Mouse (Mus musculus): ENCODE measurements around the gene Arpp19.

Gene Arpp19

DNA sequence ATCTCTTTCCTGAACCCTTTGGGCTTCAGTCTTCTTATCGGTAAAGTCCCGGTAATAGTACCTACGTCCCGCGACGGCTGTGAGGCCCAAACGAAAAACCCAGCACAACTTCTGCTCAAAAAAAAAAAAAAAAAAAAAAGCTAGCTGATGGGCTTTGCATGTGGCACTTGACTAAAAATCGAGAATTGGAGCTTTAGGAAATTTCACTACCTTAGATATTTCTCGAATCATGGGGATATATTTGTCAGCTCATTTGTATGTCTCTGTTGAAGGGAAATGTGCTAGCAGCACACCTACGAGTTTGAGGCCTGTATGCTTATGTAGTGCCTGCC, 909 bp downstream of the Arpp19 start:
- no peak for DNase-seq (ENCODE audit: low spot score in 2 of 2)

DNA sequence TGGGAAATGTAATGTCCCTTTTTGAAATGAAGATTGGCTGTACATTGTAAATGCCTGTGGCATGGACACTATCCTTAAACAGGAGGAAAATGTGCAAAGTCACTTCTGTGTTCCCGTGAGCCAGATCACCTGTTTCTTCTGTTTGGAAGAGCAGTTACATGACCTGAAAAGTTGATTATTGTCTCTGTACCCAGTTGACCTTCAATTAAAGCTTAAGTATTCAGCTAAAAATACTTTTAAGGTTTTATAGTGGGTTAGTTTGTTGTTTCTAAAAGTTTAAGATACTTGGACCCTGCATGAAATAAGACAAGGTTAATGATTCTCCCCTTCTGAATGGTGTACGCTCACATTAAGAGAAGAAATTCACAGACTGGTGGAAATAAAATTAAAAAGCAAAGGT, 3.2 kb downstream of the Arpp19 start:
- no peak for DNase-seq (ENCODE audit: low spot score in 2 of 2)

DNA sequence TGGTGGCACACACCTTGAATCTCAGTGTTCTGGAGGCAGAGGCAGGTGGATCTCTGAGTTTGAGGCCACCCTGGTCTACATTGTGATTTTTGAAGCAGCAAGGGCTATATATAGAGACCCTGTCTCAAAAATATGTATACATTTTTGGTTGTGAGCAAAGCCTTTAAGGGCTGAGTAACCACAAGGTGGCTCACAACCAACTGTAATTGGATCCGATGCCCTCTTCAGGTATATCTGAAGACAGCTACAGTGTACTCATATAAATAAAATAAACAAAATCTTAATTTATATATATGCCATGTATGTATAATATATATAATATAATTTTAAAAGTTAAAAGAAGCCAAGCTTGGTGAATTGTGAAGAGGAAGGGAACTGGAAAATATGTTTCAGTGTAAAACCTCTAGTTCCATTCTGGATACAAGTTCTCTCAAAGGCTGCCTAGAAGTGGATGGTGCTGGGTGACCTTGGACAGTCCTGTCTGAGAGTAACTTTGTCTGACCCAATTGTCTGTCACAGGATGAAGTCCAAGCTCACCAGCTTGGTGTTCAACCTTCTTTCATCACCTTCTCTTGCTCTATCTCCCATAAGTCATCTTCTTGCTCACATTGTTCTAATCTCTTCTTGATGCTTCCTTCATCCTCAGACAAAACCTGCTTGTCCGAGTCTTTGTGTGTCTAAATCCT, 4.6 kb downstream of the Arpp19 start:
- DNase-seq (ENCODE audit: low spot score in 2 of 2): no peak

DNA sequence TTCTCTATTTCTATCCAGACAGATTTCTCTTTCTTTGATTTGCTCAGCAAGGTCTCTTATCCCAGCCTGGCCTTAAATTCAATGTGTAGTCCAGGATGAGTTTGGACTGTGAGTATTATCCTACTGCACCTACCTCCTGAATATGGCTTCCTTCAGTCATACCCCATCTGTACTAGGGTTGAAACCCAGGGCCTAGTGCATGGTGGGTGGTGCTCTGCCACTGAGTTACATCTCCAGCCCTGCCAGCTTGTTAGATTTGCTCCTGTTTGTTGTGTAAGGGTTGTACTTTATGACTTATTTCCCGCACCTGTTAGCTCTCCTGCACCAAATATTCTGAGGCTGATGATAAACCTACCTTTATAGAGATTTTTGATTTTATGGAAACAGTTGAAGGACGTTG, 5.8 kb downstream of the Arpp19 start:
- DNase-seq (ENCODE audit: low spot score in 2 of 2): no peak

DNA sequence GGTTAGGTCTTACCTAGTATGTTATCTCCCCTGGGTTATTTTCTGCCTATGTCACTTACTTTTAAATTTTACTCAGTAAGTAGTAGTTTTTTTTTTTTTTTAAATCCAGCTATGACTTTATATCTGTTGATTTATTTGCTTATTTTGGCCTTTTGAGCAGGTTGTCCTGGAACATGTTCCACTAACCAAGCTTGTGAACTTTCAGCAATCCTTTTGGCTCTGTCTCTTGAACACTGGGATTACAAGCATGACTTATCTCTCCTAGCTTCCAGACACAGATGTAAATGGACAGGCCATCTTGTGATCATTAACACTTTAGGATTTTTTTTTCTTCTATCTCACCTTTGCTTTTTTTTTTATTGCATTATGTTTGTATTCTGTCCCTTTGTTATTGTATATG, 9.7 kb downstream of the Arpp19 start:
- no peak for DNase-seq (ENCODE audit: low spot score in 2 of 2)

DNA sequence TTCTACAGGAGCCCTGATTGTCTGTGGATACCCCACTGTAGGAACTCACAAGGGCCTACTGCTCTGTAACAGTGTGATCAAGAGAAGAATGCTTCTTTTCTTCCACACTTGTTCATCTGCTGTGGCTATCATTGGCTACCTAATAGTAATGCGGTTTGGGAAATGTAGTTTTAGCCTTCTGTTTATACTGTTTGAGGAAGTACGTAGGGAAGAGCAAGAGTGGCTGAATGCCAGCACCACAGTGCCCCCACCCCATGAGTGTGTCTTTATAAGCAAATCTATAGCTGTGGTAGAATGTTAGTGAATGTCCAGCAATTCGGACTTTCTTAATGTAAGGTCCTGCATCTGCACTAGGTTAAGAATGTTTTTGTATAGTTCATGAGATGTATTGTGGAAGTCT, 11.7 kb downstream of the Arpp19 start:
- no peak for DNase-seq (ENCODE audit: low spot score in 2 of 2)

DNA sequence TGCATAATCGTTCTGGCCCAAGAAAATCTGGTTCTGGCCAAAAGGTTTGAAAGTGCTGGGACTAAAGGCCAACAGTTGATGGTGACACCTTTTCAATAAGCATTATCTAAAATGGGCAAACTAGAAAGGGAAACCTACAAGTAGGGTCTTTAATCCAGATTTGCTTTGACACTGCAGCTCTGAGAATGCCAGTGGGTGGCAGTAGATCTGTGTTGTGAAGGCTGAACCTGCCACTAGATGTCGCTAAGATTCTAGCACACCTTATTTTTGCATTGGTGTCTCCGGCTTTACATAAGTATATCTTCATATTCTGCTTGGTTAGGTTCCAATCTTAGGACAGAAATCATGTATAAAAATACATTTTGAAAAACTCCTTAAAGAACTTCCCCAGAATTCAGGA, 12.6 kb downstream of the Arpp19 start:
- DNase-seq (ENCODE audit: low spot score in 2 of 2): peak; percentile 44 to 69

DNA sequence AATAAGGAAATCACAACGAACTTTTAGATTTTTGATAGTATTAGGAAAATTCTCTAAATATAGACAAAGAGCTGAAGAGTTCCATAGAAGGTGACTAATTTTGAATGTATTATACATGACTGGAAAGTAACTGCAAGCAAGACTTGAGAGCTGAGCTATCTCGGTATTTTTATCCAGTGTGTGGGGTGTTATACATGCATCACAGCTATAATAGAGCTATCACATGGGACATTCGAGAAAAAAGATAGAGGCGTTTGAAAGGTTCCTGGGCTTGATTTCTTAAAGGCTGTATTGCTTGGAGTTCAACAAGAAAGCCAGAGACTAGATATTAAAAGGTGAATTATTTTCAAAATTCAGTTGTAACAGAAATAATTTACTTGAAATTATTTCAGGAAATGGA, 14.4 kb downstream of the Arpp19 start:
- no peak for DNase-seq (ENCODE audit: low spot score in 2 of 2)

DNA sequence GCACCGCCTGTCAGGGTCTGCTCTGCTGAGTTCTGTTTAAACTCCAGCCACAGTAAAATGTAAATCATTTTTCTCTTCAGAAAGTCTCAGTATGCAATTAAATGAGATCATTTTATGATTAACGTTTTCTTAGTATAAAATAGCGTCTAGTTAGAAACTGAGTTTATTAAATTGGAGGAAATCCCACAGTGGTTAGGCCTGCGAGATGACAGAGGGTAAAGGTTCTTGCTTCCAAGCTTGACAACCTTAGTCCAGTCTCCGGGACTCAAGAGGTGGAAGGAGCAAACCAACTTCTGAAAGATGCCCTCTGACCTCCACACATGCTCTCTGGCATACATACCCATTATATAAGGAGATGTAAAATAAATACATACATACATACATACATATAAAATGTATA, 17.6 kb downstream of the Arpp19 start:
- DNase-seq (ENCODE audit: low spot score in 2 of 2): no peak

DNA sequence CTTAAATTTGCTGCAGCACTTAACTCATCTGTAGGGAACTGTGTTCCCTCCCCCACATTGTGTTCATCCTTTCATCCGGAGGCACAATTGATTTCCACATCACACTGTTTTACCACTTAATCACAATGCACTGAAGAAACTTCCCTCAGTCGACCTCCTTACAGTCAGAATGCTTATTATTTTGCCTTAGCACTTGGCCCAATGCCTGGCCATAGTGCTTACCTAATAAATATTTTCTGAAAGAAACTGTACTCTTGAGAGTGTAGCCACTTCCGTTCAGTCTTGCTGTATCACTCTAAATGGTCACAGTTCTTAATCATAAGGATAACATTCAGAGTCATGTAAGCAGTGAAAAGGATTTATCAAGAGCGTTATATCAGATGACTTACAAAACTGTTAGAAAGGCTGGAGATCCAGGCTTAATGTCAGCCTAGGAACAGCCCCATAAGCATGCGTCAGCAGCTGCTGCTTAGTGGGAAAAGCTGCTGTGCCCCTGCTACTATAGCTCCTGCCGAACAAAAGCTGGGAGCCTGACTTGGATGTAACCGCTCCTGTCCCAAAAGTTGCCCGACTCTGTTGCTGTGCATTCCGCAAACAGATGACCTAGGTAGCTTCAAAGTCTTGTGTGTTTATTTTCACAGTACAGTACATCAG, 27.4 kb downstream of the Arpp19 start:
- DNase-seq (ENCODE audit: low spot score in 2 of 2): no peak

DNA sequence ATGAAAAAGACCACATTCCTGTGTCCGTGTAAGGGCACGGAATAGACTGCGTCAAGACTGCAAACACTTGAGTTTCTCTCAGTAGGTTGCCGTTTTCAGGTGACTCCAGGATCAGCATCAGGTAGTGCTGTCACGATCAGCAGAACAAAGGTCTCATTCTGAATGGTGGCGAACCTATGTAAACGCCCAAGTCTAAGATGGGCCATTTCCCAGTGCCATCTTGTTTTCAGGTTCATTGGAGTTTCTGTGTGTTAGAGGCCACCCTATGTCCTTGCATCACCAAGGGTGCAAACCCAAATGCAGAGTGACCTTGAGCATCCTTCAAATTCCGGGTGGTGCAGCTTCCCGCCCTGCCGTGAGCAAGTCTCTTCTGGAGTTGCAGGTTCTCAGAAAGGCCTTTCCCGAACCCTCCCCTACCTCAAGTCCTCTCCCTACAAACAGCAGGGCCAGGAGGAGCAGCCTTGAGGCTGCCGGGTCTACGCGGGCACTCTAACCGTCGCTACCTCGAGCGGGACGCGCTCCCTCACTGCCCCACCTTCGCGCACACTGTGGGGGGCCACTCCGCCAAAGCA, 33.1 kb downstream of the Arpp19 start, which contains the start of gene Myo5a:
Myo5a (plus strand) TSS at position 559 of the 572 bp plus-strand sequence.
- no peak for DNase-seq (ENCODE audit: low spot score in 2 of 2)

DNA sequence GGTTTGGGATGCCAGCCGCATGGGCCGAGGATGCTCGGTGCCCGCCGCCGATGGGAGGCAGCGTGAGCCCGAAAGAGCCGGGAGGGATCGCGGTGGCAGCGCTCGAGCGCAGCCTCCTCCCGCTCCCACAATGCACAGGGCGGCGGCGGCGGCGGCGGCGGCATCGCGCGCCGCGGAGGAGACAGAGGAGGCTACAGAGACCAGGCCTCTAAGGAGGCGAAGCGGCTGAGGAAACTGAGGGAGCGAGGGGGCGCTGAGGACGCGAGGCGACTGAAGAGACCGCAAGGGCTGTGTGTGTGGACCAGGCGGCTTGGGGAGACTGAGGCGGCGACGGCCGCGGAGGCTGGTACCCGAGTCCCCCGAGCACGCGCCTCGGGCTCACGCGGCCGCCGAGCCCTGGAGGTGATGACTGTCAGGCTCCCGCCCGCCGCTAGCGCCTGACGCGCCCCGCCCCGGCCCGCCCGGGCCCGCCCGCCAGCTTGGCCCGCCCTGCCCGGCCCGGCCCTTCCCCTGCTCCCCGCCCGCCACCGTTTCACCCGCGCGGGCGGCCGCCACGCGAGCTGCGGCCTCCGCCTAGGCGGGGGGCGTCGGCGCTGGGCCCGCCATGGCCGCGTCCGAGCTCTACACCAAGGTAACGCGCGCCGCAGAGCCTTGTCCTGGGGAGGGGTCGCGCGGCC, 33.8 kb downstream of the Arpp19 start:
- peak; percentile 52 to 73 for DNase-seq (ENCODE audit: low spot score in 2 of 2)

DNA sequence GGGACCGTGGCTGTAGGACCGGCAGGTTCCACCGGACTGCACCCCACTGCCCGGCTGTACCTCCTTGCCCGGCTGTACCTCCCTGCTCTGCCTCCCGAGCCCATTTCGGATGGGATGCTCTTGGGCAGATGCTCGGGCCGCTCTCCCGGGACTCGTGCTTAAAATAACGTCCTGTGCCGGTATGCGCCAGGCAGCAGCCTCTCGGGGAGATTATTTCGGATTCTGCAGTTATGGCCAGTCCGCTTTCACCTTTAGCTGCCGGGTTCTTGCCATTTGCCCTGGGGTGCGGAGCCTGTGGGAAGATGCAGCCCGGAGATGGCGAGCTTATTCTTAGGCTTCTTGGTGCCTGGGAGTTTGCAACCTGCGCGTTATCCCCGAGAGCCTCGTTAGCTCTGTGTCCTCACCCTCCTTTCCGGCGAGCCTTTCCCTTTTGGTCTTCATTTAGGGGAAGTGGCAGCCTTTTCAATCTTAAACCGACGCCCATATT, 34.3 kb downstream of the Arpp19 start:
- no peak for DNase-seq (ENCODE audit: low spot score in 2 of 2)

DNA sequence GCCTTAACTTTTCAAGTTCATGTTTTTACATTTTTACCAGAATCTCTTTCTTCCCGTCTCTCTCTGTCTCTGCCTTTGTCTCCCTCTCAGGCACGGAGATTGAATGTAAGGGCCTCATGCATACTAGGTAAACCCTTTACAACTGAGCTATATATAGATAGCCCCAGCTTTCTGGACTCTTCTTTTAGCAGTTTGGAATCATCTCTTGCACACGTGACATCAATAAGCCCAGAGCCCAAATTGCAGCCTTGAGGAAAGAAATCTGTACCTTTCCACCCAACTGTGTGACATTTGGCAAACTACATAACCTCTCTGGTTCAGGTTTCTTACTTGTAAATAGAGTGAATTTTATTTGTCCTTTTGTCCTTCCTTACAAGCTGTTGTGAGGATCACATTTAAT, 34.9 kb downstream of the Arpp19 start:
- no peak for DNase-seq (ENCODE audit: low spot score in 2 of 2)

DNA sequence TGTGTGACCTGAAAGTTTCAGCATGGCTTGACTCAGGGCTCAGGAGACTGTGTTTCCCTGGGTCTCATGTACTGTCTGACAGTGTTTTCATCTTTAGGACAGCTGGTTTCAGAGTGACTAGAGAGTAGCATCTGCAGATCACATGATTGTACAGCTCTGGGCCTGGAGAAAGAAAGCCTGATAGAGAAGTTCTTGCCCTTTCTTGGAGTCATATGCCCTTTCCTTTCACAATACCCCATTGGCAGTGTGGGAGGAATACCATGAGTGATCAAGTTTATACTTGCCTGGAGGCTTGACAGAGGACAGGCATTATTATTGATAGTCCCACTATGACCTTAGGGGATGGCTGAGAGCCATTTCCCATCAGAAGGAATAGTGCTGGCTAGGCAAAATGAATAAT, 39.8 kb downstream of the Arpp19 start:
- DNase-seq (ENCODE audit: low spot score in 2 of 2): no peak

DNA sequence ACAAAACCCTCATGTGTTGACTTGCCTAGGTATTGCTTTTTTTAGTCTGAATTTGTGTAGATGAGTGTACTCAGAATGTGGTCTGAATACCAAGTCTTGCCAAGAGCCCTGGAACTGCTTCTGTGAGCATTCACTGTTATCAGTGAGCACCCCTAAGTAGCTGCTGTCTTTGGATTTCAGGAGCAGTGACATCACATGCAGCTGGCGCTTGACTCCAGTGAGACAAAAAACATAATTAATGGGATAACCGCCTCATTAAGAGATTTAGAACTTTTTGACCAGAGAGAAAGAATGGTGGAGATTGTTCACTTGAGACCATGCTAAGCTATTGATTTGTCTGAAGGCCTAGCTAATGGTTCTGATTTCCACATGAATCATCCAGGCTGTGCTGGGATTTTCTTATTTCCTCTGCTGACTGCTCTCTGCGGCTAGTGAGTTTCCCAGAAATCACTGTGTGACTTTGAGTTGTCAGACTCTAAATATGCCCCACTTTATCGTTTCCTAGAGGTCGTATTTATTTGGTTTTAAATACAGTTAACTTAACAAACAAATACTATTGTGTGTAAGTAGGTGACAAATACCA, 47.9 kb downstream of the Arpp19 start:
- no peak for DNase-seq (ENCODE audit: low spot score in 2 of 2)

DNA sequence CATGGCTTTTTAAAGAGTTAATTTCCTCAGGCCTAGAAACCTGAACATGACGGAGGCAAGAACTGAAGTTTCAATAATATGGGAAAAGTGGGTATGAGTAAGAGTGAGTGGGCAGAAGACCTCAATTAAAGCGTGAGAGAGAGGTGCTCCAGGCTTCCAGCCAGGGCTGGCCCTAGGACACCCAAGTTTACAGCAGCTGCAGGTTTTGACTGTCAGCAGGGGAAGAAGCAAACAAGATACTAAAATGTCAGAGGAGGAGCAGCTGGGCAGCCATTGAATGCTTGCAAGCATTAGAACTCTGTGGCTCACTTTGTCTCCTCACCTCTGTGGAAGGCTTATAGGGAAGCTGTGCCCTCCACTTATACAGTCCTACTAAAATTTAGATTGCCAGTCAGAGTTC, 50.4 kb downstream of the Arpp19 start:
- no peak for DNase-seq (ENCODE audit: low spot score in 2 of 2)

DNA sequence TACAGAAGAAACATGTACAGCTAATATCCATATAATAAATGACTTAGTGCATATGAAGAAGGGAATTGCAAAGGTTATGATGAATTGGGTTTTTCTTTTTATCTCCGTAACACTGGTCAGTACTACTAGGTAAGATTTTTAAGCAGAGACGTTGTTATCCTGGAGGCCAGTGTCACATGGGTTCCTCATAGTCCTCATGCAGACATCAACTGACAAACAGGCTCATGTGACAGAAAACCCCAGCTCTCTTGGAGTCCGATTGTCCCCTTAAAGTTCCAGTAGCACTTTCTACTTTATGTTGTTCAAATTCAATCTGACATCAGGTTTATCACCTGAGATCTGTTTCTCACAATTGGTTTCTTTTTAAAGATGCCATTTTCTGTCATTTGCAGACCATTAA, 51.9 kb downstream of the Arpp19 start:
- DNase-seq (ENCODE audit: low spot score in 2 of 2): no peak

DNA sequence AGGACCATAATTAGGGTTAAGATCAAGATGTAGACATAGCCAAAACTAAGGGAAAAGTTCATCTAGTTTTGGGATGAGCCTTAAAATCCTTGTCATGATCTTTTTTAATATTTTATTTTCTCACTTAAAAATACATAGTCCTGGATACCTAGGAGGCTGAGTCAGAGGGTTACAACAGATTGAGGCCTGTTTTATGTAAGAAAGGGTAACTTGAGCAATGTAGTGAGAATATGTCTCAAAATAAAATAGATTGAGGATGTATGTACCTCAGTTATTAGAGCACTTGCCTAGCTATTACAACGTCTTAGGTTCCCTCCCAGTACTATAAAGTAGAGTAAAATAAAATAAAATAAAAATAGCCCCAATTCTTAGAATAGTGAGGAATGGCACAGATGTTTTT, 54.7 kb downstream of the Arpp19 start:
- DNase-seq (ENCODE audit: low spot score in 2 of 2): no peak

DNA sequence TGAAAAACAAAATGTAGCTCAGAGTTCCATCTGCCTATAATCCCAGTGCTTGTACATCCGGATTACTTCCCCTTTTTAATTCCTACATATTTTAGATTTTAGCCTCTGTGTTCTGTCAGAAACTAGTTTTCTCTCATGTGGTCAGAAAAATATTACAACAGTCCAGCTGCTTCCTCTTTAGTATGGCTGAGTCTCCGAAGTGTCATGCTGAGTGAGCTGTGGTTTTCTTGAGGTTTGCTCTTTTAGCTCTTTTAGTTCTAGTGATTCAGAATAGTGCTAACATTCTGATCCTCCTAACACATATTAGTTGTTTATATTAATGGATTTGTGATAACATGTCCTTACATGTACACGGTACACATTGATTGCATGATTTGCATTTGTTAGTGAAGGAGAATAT, 57.3 kb downstream of the Arpp19 start:
- no peak for DNase-seq (ENCODE audit: low spot score in 2 of 2)

DNA sequence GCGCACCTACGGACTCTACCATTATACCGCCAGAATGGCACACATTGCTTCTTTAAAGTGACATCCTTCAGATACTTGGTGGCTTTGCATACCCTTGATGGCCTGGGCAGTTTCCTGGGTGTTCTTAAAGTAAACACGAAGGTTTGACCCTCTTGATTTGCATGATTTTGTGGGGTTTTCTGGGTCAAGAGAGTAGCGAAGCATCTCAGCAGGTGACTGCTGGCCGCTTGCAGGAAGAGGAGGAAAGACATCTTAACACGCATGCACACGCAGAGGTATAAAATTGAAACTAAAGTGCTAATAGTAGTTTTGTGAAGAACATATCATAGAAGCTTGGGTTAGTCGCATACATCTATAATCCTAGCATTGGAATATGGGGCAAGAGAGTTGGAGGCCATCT, 61.5 kb downstream of the Arpp19 start:
- DNase-seq (ENCODE audit: low spot score in 2 of 2): no peak

DNA sequence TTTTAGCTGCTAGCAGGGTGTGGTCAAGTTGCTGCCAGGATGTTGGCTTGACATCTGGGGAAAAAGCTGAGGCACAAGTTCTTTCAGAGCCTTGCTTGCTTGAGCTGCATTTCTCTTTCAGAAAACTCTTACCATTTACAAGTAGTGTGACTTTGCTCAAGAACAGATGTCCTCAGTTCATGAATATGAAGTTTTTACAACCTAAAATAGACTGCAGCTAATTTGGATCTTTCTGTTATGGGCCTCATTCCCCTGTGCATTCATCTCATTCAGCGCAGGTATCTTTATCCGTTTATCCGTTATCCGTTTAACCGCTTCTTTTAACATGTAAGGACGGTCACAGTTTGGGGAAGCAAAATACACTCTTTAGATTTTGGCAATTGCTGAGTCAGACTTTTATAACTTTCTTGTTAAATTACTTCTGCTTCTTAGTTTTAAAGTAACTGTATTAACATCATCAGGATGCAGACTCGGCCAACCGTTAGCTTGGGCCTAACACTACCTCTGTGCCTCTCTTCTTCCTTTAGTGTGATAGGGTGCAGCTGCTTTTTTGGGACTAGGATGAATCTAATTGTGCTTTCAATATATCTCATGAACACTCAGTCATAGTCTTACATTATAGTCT, 62.9 kb downstream of the Arpp19 start:
- no peak for DNase-seq (ENCODE audit: low spot score in 2 of 2)

Data from frontal cortex, postnatal 10 days (tissue).